Mouse (Mus musculus): ENCODE results near the gene Mark1. TPM values are rescaled to one million over a fixed set of nuclear protein-coding genes. Genes with fewer than 3 reads are reported as not detected.

The Mark1 gene
- polyA plus RNA-seq, 1 experiment from 2014 or later = 1.6 TPM

DNA sequence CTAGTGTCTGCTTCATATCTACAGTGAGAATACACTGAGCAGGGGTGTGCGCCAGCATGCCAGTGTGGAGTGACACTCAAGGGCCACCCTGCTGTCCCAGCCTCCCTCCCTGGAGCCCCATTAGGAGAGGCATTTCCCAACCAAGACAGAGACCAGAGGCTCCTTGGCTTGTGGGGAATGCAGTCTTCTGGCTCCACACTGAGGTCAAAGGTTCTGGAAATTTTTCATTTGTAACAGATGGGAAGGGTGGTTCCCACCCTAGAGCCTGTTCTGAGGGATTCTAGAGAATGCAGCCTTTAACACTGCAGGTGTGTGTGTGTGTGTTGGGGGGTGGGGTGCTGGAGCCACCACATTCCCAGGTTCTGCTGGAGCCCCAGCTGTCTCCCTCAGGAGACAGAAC is 127.9 kb downstream of the Mark1 start:
- no peak overlapping the region for H3K27ac ChIP-seq (ENCODE audit: low read length)
- no peaks in the 10 kb centered on the region for H3K27me3 ChIP-seq (ENCODE audit: control insufficient read depth, insufficient read depth, low read depth, low read length)

DNA sequence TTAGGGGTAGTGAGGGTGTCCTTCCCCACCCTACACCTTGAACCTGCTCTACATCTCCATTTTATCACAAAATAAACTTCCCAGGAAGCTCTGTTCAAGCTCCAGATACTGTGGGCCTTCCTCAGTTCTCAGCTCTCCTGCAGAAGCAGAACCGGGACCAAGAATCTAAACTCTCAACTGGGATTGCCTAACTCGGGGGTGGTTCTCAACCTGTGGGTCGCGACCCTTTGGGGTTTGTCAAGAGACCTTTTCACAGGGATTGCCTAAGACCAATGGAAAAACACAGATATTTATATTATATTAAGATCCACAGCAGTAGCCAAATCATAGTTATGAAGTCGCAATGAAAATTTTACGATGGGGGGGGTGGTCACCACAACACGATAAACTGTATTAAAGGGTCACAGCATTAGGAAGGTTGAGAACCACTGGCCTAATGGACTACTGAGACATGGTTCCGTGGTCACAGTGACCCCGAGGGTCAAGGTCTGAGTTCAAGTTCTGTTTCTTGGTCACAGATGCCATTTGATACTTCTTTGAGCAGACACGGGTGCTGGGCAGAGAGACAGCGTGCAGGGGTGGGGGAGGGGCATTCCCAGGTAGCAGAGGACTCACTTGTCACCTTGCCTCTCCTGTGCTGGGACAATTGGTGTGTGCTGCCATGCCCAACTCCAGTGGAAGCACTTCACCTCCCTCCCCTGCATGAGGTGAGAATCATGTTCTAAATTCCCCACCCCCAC is 128.6 kb downstream of the Mark1 start:
- Histone ChIP-seq H3K36me3 (ENCODE audit: control insufficient read depth, insufficient read depth, low read length) (no peaks in the 10 kb centered on the region), H3K9ac (ENCODE audit: low read length) (no peak overlapping the region), H3K4me1 (replicated peaks; ENCODE audit: control insufficient read depth, insufficient read depth, low read length) (peaks cover 19% of the 10 kb centered on the region), H3K4me3 (ENCODE audit: low read length) (no peak overlapping the region), H3K27ac (ENCODE audit: low read length) (peak overlapping the region; percentile 56), H3K9me3 (ENCODE audit: control insufficient read depth, low read length) (no peaks in the 10 kb centered on the region), H3K4me2 (ENCODE audit: low read depth, low read length) (no peak overlapping the region), H3K27me3 (ENCODE audit: control insufficient read depth, insufficient read depth, low read depth, low read length) (no peaks in the 10 kb centered on the region)
- 72% methylated on average over 11 of the region's 11 CpGs for WGBS
- no peak for ATAC-seq (ENCODE audit: low read depth)

More for the DNA sequence above, 127.9 kb downstream of the Mark1 start:
- no peak overlapping the region for H3K9ac ChIP-seq (ENCODE audit: low read length)
- no peaks in the 10 kb centered on the region for H3K9me3 ChIP-seq (ENCODE audit: control insufficient read depth, low read length)
- H3K4me2 ChIP-seq (ENCODE audit: low read depth, low read length) = no peak overlapping the region
- ATAC-seq (ENCODE audit: low read depth) = peak; percentile 63
- WGBS = 79% methylated on average over 1 of the region's 1 CpGs
- no peaks in the 10 kb centered on the region for H3K36me3 ChIP-seq (ENCODE audit: control insufficient read depth, insufficient read depth, low read length)
- H3K4me3 ChIP-seq (ENCODE audit: low read length) = no peak overlapping the region
- peaks cover 19% of the 10 kb centered on the region for H3K4me1 ChIP-seq (replicated peaks; ENCODE audit: control insufficient read depth, insufficient read depth, low read length)

DNA sequence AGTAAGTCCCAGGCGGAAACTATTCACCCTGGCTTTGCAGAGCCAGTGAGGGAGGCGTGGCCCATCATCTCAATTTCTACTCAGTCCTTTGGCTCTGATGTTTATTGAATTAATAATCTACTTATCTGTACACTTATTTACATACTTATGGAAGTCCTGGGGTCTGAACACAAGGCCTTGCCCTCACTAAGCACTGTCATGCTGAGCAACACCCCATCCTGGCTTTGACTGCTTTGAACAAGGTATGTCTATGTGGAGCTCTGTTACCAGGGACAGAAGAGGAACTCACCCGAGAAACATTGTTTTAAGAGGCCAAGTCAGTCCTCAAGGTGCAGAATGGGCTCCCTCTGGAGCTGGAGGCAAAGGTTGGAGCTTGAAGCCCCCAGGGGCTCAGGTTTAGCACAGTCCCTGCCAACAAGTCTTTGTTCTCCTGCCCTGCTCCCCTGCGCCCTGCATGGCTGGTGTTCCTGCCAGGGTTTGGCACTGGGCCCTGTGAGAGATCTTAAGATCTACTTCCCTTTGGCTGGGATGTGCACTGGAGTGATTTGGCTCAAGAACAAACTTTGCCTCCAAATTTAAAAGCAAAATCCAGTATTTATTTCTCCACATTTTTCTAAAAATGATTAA is 129.3 kb downstream of the Mark1 start:
- Histone ChIP-seq H3K9me3 (ENCODE audit: control insufficient read depth, low read length) (no peaks in the 10 kb centered on the region), H3K27me3 (ENCODE audit: control insufficient read depth, insufficient read depth, low read depth, low read length) (no peaks in the 10 kb centered on the region), H3K4me2 (ENCODE audit: low read depth, low read length) (no peak overlapping the region), H3K36me3 (ENCODE audit: control insufficient read depth, insufficient read depth, low read length) (no peaks in the 10 kb centered on the region), H3K4me3 (ENCODE audit: low read length) (no peak overlapping the region), H3K27ac (ENCODE audit: low read length) (peak overlapping the region; percentile 56), H3K9ac (ENCODE audit: low read length) (no peak overlapping the region), H3K4me1 (replicated peaks; ENCODE audit: control insufficient read depth, insufficient read depth, low read length) (peaks cover 19% of the 10 kb centered on the region)
- ATAC-seq (ENCODE audit: low read depth) = 0 out of 2 replicates have a peak, but pooled peaks have one; percentile 64
- WGBS = 53% methylated on average over 4 of the region's 4 CpGs

DNA sequence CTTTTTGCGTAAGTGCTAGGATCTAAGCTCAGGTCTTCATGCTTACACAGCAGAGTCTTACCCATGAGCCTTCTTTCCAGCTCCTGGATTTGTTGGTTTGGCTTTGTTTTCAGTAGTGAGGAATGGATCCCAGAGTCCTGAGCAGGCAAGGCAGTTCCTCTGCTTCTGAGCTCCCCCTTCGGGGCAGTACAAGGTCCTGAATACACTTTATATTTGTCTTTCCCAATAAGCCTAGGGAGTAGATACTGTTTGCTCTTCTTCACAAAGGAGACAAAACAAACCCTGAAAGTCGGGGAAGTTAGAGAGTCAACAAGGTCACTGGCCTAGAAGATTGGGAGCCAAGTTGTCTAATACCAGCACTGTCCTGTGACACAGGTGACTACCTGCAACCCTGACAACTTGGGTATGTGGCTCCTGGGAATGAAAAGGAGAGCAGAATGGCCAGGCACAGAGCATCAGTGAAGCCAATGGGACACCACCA is 131.7 kb downstream of the Mark1 start:
- no peak overlapping the region for H3K9ac ChIP-seq (ENCODE audit: low read length)
- WGBS = 61% methylated on average over 3 of the region's 3 CpGs

DNA sequence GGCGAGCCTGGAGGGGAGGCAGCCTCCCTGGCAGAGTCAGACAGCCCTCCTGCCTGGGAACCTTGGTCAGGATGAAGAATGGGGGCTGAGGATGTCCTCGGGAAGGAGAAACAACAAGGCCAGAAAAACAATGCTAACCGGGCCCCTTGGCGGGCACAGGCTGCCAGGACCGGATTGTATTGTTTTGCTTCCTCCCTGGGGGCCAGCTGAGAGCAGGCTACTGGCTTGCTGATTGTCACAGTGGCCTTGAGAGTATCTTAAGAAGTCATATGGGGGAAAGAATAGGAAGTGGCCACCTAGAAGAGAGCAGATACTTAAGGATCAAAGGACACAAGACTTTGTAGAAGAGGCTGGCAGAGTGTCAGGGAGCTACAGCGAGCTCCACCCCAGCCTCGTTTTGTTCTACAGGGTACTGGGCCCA is 135.0 kb downstream of the Mark1 start:
- 27% methylated on average over 7 of the region's 7 CpGs for WGBS

More for the DNA sequence above, 131.7 kb downstream of the Mark1 start:
- Histone ChIP-seq H3K4me3 (ENCODE audit: low read length) (no peak overlapping the region), H3K27me3 (ENCODE audit: control insufficient read depth, insufficient read depth, low read depth, low read length) (no peaks in the 10 kb centered on the region), H3K4me1 (replicated peaks; ENCODE audit: control insufficient read depth, insufficient read depth, low read length) (peaks cover 19% of the 10 kb centered on the region), H3K27ac (ENCODE audit: low read length) (no peak overlapping the region; the same call in 1 of the 2 replicates), H3K4me2 (ENCODE audit: low read depth, low read length) (no peak overlapping the region), H3K36me3 (ENCODE audit: control insufficient read depth, insufficient read depth, low read length) (no peaks in the 10 kb centered on the region), H3K9me3 (ENCODE audit: control insufficient read depth, low read length) (no peaks in the 10 kb centered on the region)
- ATAC-seq (ENCODE audit: low read depth) = no peak

DNA sequence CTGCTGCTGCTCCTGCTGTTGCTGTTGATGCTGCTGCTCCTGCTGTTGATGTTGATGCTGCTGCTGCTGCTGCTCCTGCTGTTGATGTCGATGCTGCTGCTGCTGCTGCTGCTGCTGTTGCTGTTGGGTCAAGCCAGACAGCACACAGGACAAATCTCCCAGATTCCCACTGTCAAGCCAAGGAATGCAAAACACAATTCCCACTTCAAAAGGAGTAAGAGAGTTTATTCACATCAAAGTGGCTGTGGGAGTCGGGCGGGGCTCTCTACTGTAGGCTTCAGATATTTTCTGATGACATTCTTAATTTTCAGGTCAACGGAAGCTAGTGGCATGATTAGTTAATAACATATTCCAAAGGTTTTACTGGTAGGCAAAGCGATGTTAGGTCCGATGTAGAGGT is 136.7 kb downstream of the Mark1 start:
- H3K4me3 ChIP-seq (ENCODE audit: low read length) = no peak overlapping the region
- WGBS = 73% methylated on average over 6 of the region's 6 CpGs

More for the DNA sequence above, 135.0 kb downstream of the Mark1 start:
- H3K27me3 ChIP-seq (ENCODE audit: control insufficient read depth, insufficient read depth, low read depth, low read length) = no peaks in the 10 kb centered on the region
- H3K4me1 ChIP-seq (replicated peaks; ENCODE audit: control insufficient read depth, insufficient read depth, low read length) = peaks cover 3% of the 10 kb centered on the region; the same call in 1 of the 2 replicates
- no peak overlapping the region for H3K4me2 ChIP-seq (ENCODE audit: low read depth, low read length)
- no peak overlapping the region for H3K4me3 ChIP-seq (ENCODE audit: low read length)
- peak overlapping the region; percentile 77 for H3K27ac ChIP-seq (ENCODE audit: low read length)
- no peak overlapping the region for H3K9ac ChIP-seq (ENCODE audit: low read length)
- no peaks in the 10 kb centered on the region for H3K36me3 ChIP-seq (ENCODE audit: control insufficient read depth, insufficient read depth, low read length)
- H3K9me3 ChIP-seq (ENCODE audit: control insufficient read depth, low read length) = no peaks in the 10 kb centered on the region
- peak; percentile 86 for ATAC-seq (ENCODE audit: low read depth)

DNA sequence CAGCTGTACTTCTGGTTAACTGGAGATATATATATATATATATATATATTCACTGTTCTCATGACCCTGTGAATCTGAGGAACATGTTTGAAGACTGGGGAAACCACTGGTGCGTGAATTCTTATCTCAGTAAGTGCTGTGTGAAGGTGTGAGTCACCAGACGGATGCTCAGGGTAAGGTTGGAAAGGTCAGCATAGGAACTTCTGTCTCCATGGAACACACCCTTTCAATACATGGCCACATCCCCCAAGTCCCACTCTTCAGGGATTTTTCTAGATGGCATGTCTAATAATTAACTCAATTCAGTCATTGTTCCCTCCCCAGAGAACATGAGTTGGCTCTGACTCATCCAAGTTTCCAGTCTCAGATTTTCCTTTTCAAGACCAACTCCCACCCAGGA is 137.8 kb downstream of the Mark1 start:
- H3K9me3 ChIP-seq (ENCODE audit: control insufficient read depth, low read length) = no peaks in the 10 kb centered on the region
- peaks cover 3% of the 10 kb centered on the region; the same call in 1 of the 2 replicates for H3K4me1 ChIP-seq (replicated peaks; ENCODE audit: control insufficient read depth, insufficient read depth, low read length)
- no peaks in the 10 kb centered on the region for H3K27me3 ChIP-seq (ENCODE audit: control insufficient read depth, insufficient read depth, low read depth, low read length)
- H3K4me3 ChIP-seq (ENCODE audit: low read length) = no peak overlapping the region
- no peak overlapping the region for H3K27ac ChIP-seq (ENCODE audit: low read length)
- WGBS = 51% methylated on average over 2 of the region's 2 CpGs
- H3K9ac ChIP-seq (ENCODE audit: low read length) = no peak overlapping the region
- no peak for ATAC-seq (ENCODE audit: low read depth)
- no peaks in the 10 kb centered on the region for H3K36me3 ChIP-seq (ENCODE audit: control insufficient read depth, insufficient read depth, low read length)
- H3K4me2 ChIP-seq (ENCODE audit: low read depth, low read length) = no peak overlapping the region

More for the DNA sequence above, 136.7 kb downstream of the Mark1 start:
- Histone ChIP-seq H3K9me3 (ENCODE audit: control insufficient read depth, low read length) (no peaks in the 10 kb centered on the region), H3K27me3 (ENCODE audit: control insufficient read depth, insufficient read depth, low read depth, low read length) (no peaks in the 10 kb centered on the region), H3K36me3 (ENCODE audit: control insufficient read depth, insufficient read depth, low read length) (no peaks in the 10 kb centered on the region), H3K9ac (ENCODE audit: low read length) (no peak overlapping the region), H3K27ac (ENCODE audit: low read length) (peak overlapping the region; percentile 76; the same call in 1 of the 2 replicates), H3K4me2 (ENCODE audit: low read depth, low read length) (no peak overlapping the region), H3K4me1 (replicated peaks; ENCODE audit: control insufficient read depth, insufficient read depth, low read length) (peaks cover 3% of the 10 kb centered on the region; the same call in 1 of the 2 replicates)
- no peak for ATAC-seq (ENCODE audit: low read depth)

DNA sequence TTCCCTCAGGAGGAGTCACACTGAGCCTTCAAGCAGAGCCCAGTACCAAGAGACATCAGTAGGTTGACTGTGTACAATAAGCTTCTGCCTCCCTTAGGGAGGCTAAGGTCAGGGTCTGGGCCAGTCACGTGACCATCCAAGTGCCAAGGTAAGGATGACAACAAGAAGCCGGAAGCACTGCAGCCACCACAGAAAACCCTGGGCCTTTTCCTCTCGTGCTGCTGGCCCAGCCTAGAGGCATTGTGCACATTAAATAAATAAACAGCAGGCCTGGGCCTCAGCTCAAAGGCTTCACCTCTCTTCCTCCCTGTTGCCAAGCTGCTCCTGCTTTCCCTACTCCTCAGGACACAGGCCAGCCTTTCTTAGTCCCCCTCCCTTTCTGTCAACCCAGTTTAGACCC is 139.1 kb downstream of the Mark1 start:
- H3K4me1 ChIP-seq (replicated peaks; ENCODE audit: control insufficient read depth, insufficient read depth, low read length) = peaks cover 3% of the 10 kb centered on the region; the same call in 1 of the 2 replicates
- no peak overlapping the region for H3K4me2 ChIP-seq (ENCODE audit: low read depth, low read length)
- peak; percentile 46 for ATAC-seq (ENCODE audit: low read depth)
- no peaks in the 10 kb centered on the region for H3K9me3 ChIP-seq (ENCODE audit: control insufficient read depth, low read length)
- peak overlapping the region; percentile 58 for H3K27ac ChIP-seq (ENCODE audit: low read length)
- H3K9ac ChIP-seq (ENCODE audit: low read length) = no peak overlapping the region
- H3K4me3 ChIP-seq (ENCODE audit: low read length) = no peak overlapping the region
- 30% methylated on average over 3 of the region's 3 CpGs for WGBS
- H3K27me3 ChIP-seq (ENCODE audit: control insufficient read depth, insufficient read depth, low read depth, low read length) = no peaks in the 10 kb centered on the region
- H3K36me3 ChIP-seq (ENCODE audit: control insufficient read depth, insufficient read depth, low read length) = no peaks in the 10 kb centered on the region

DNA sequence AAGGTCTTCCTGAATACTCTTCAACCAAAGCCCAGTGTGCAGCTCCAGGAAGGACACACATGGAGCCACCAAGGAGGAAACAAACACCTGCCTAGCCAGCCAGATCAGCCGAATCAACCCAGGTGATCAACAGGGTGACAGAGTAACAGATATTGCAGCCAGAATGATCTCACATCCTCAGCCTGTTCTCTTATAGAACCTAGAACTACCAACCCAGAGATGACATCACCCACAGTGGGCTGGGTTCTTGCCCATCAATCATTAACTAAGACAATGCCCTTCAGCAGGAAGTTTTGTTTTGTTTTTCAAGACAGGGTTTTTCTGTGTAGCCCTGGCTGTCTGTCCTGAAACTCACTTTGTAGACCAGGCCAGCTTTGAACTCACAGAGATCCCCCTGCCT is 141.1 kb downstream of the Mark1 start:
- Histone ChIP-seq H3K4me2 (ENCODE audit: low read depth, low read length) (no peak overlapping the region), H3K27ac (ENCODE audit: low read length) (peak overlapping the region; percentile 36), H3K4me1 (replicated peaks; ENCODE audit: control insufficient read depth, insufficient read depth, low read length) (peaks cover 3% of the 10 kb centered on the region; the same call in 1 of the 2 replicates), H3K4me3 (ENCODE audit: low read length) (no peak overlapping the region), H3K9ac (ENCODE audit: low read length) (no peak overlapping the region), H3K27me3 (ENCODE audit: control insufficient read depth, insufficient read depth, low read depth, low read length) (no peaks in the 10 kb centered on the region), H3K9me3 (ENCODE audit: control insufficient read depth, low read length) (no peaks in the 10 kb centered on the region), H3K36me3 (ENCODE audit: control insufficient read depth, insufficient read depth, low read length) (no peaks in the 10 kb centered on the region)
- WGBS = 65% methylated on average over 1 of the region's 1 CpGs
- ATAC-seq (ENCODE audit: low read depth) = no peak

All from lung, embryonic 16.5 days (tissue).